Mouse (Mus musculus) MEL (cell line): Measurements from ENCODE around the gene Olfr1045.

Experiments
- CTCF ChIP-seq, 3 experiments: IDR thresholded peaks in 2 of 3; conservative IDR thresholded peaks in 1 of 3; 2 replicates each; pipeline ENCODE4 v1.5.1; 2011 to 2012; ENCODE audit warnings: low read length in 3 of 3, low read depth in 2 of 3, mild to moderate bottlenecking in 2 of 3, improper control_type of control experiment in 1 of 3, inconsistent platforms in 1 of 3, mixed read lengths in 1 of 3, moderate library complexity in 1 of 3; ENCODE audit not compliant: control insufficient read depth in 1 of 3, insufficient read depth in 1 of 3, poor library complexity in 1 of 3, severe bottlenecking in 1 of 3
- EP300 ChIP-seq, 2 experiments: IDR thresholded peaks; 2 replicates each; pipeline ENCODE4 v1.6.1; 2011; ENCODE audit warnings: improper control_type of control experiment in 2 of 2, low read length in 2 of 2, low read depth in 1 of 2, mild to moderate bottlenecking in 1 of 2
- HCFC1 ChIP-seq: IDR thresholded peaks from 2 replicates; pipeline ENCODE4 v1.6.1; 2012; ENCODE audit warnings: low read depth, mild to moderate bottlenecking, inconsistent platforms, low read length, improper control_type of control experiment, moderate library complexity
- MAFK ChIP-seq: IDR thresholded peaks from 2 replicates; pipeline ENCODE4 v1.6.1; 2011; ENCODE audit warnings: low read depth, mild to moderate bottlenecking, low read length, improper control_type of control experiment, borderline replicate concordance
- MAX ChIP-seq: IDR thresholded peaks from 2 replicates; pipeline ENCODE4 v1.6.1; 2011; ENCODE audit warnings: low read length, improper control_type of control experiment
- MAZ ChIP-seq: IDR thresholded peaks from 2 replicates; pipeline ENCODE4 v1.6.1; 2012; ENCODE audit warnings: low read depth, mild to moderate bottlenecking, inconsistent platforms, low read length, improper control_type of control experiment
- MYC ChIP-seq: IDR thresholded peaks from 2 replicates; pipeline ENCODE4 v1.6.1; 2011; ENCODE audit warnings: low read depth, mild to moderate bottlenecking, low read length, improper control_type of control experiment, moderate library complexity
- POLR2A ChIP-seq, 2 experiments: IDR thresholded peaks; 2 replicates each; pipeline ENCODE4 v1.6.1; 2011 to 2012; ENCODE audit warnings: low read length in 2 of 2, mild to moderate bottlenecking in 2 of 2, control low read depth in 1 of 2, improper control_type of control experiment in 1 of 2, low read depth in 1 of 2, moderate library complexity in 1 of 2; ENCODE audit not compliant: control insufficient read depth in 1 of 2, insufficient read depth in 1 of 2, poor library complexity in 1 of 2
- RCOR1 ChIP-seq: IDR thresholded peaks from 2 replicates; pipeline ENCODE4 v1.6.1; 2012; ENCODE audit warnings: low read depth, mild to moderate bottlenecking, inconsistent platforms, low read length, improper control_type of control experiment
- SIN3A ChIP-seq: IDR thresholded peaks from 2 replicates; pipeline ENCODE4 v1.6.1; 2012; ENCODE audit warnings: low read length, improper control_type of control experiment, inconsistent platforms
- USF1 ChIP-seq: IDR thresholded peaks from 2 replicates; pipeline ENCODE4 v1.6.1; 2014; ENCODE audit warnings: low read depth, mild to moderate bottlenecking, inconsistent platforms, low read length, improper control_type of control experiment, moderate library complexity
- ZC3H11A ChIP-seq: IDR thresholded peaks from 2 replicates; pipeline ENCODE4 v1.6.1; 2012; ENCODE audit warnings: low read depth, mild to moderate bottlenecking, inconsistent platforms, low read length, improper control_type of control experiment

DNA sequence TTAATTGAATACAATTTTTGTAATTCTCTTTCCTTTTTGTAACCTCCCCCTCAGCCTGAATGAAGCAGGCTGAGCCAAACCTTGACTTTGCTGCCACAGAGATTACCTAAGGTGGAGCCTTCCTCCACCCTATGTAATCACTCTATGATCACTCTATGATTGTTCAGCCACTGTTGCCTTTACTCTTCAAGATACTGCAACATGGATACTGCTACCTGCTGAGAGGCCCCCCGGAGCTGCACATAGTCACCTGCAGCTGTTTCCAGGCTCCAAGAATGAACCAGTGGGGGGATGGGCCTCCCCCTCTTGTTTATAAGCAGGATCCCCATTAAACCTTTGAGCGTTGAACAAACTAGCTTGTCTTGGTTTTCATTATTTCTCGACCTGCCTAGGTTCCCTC is 22.9 kb downstream of the Olfr1045 start:
- TF ChIP-seq MYC (no peak), CTCF (IDR thresholded peaks at IDR 0.05 in 2 of 3, conservative IDR thresholded peaks at IDR 0.05 in 1 of 3; ENCODE audit: control insufficient read depth in 1 of 3, insufficient read depth in 1 of 3, low read depth in 2 of 3, low read length in 3 of 3, poor library complexity in 1 of 3, severe bottlenecking in 1 of 3) (no peak), ZC3H11A (no peak), MAX (no peak), POLR2A (IDR thresholded peaks at IDR 0.05; ENCODE audit: control insufficient read depth in 1 of 2, insufficient read depth in 1 of 2, low read depth in 1 of 2, low read length in 2 of 2, poor library complexity in 1 of 2) (no peak), EP300 (IDR thresholded peaks at IDR 0.05; ENCODE audit: low read depth in 1 of 2, low read length in 2 of 2) (no peak), SIN3A (no peak), MAFK (no peak), RCOR1 (no peak), HCFC1 (no peak), MAZ (no peak), USF1 (no peak)
